Mouse (Mus musculus) lung, adult 2 months (tissue): Measurements from ENCODE around the gene Itga2b.

Experiments
- CTCF ChIP-seq: fragments of 200-500 bp; IDR thresholded peaks from 2 replicates; pipeline ENCODE4 v1.5.1; 2011; ENCODE audit warnings: mild to moderate bottlenecking, low read length, control low read depth; ENCODE audit not compliant: insufficient read depth
- POLR2A ChIP-seq: fragments of 200-500 bp; IDR thresholded peaks from 2 replicates; pipeline ENCODE4 v1.6.1; 2011; ENCODE audit warnings: low read depth, mild to moderate bottlenecking, control low read depth, low read length, borderline replicate concordance; ENCODE audit errors: extremely low read depth

GRCm38 (mm10) chr11:102445891-102446361, 24.0 kb downstream of the Itga2b start:
- TF ChIP-seq CTCF (no peak), POLR2A (no peak)
